Mouse (Mus musculus) c-Kit-positive CD71-positive TER-119-negative erythroid progenitor cells, embryonic 14.5 days (primary cell): ENCODE measurements around the gene Fus.
"Not testable (repeated sequence)": the region's sequence is repeated elsewhere in the genome, so short reads cannot be mapped to it uniquely, and the experiment has no call there.

ENCODE experiments used
- DNase-seq: peaks from one replicate; pipeline ENCODE4 v3.0.0-alpha.2; 2013; ENCODE audit warnings: low read depth

Fus gene

DNA sequence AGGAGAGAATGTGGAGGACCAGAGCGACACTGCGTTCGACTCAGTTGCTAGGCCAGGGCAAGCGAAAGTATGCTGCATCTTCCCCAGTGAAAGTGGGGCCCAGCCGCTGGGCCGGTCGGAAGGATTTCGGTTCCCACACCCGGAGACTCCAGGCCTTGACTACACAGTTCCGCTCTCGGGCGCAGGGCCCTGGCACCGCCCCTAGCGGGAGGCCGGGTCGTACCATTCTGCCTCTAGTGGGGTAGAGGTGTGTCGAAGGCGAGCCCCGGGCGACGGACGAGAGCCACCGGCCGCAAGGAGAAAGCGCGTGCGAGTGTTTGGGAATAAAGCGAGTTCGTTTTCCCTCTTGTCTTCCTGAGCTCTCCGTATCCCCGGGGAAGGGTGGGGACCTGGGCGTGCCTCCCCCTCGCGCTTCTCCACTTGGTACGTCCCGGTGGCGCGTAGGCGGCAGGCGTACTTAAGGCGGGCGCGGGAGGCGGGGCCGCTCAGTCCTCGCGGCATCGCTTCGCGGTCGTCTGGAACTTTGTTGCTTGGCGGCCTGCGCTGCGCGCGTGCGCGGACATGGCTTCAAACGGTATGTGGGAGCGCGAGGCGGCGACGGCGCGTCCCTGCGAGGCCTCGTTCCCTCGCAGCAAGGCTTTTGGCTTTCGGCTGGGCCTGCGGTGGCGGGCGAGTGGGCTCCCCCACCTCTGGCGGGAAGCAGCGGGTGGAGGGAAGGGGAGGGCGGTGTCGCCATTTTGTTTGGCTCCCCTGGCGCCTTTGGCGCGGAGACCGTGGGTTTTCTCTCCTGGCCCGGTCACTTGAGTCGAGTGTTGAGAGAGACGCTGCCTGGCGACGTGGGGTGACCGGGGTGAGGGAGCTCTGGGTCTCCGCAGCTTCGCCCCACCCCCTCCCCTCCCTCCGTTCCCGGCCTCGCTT, at the start of gene Fus:
Fus (plus strand) TSS at position 454 of the 918 bp plus-strand sequence.
- peak; percentile 84 for DNase-seq

DNA sequence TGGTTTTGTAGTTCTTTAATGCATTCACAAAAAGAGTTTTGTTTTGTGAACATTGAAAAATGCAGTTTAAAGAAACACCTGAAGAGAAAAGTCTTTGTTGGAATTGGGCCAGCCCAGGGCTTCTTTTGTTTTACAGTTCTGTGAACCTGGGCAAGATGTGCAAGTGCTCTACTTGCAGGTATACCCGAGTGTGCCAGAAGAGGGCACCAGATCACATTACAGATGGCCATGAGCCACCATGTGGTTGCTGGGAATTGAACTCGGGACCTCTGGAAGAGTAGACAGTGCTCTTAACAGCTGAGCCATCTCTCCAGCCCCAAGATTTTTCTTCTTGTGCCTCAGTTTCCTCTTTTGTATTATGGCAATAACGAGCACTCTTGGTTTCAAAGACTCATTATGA, 49.1 kb upstream of the Fus start:
- peak; percentile 58 for DNase-seq

DNA sequence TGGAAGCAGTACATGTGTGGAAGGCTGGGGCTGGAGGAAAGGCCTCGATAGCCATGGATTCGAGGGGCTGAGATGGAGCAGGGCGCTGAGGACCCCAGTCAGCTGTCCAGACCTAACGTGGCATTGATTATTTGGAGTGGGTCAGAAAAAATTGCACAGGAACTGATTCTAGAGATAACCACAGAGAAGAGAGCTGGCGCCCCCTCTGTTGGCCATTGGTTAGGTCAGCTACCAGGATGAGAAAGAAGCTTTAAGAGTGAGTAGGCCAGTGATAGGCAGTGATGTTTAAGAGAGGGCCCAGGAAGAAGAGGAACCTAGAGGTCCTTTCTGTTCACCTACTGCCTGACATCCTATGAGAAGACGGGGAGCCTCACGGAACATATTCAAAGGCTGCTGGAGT, 48.0 kb upstream of the Fus start:
- DNase-seq: no peak

DNA sequence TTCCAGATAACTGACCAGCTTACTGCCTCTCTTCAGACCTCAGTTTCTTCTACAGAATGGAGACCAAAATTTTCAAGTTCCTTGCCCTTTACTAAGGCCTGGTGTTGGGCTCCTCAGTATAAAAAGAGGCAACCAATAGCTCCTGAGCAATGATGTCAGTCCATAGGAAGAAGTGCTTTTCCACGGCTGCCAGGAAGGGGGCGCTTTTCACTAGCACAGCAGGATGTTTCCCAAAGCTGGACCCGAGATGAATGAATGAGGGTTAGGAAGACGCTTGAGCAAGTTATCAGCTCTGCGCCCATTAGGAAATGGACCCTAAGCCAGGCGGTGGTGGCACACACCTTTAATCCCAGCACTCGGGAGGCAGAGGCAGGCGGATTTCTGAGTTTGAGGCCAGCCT, 45.7 kb upstream of the Fus start:
- no peak for DNase-seq

DNA sequence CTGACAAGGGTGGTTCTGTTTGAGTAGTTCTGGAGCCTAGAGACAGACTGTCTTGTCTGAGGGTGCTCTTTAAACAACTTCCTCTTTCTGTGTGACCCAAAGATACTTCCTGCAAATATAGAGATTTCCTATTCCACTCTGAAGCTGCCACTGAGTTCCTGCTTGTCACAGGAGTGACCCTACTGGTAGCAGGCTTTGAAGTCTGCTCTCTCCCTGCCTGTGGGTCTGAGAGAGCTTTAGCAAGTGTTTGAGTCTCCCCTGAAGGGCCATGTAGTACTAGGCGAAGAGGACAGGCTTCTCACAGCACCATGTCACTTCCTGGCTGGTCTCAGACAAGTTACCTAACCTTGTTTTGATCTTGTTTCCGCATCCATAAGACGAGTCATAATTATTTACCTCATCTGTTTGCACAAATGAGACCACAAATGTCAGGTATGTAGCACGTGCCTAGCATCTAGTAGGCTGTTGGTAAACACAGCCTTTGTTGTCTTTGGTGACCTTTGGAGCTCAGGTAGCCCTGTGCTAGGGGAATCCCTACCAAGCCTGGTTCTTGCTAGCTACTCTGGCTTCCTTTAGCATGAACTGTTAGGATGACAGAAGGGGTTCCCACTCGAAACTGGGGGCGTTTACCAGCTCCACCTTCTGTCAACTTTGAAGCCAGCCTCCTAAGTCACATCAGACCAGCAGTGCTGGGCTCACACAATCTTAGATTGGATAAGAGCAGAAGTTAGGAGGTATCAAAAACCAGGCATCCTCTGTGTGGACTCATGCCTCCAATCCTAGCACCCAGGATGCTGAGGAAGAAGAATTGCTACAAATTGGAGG, 44.6 kb upstream of the Fus start:
- DNase-seq: no peak

DNA sequence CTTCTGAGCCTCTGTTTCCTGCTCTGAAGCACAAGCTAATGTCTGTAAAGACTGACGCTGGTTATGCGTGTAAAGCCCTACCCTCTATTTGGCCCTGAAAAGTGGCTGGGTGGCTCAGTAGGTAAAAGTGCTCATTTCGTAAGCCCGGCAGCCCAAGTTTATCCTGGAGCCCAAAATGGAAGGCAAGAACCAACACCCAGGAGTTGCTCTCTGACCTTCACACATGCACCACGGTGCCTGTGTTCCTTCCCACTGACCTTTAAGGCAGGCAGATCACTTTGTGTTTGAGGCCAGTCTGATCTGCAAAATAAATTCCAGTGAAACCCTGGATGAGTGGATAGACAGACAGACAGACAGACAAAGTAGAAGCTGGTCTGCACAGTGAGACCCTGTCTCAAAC, 43.5 kb upstream of the Fus start:
- no peak for DNase-seq

DNA sequence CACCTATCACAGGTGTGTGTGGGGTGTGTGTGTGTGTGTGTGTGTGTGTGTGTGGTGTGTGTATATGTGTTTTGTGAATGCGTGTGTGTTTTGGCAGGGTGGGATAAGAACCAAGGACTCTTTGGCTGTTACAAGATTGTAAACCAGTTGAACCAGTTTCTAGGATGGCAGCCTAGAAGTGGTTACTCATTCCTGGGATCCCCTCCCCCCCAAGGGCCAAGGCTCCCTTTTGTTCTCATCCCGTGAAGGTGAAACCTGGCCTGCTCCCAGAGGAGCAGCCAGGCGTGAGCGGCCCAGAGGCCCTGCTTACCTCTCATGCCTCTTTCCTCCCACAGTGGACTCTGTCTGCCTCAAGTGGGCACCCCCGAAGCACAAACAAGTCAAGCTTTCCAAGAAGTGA, 42.0 kb upstream of the Fus start:
- no peak for DNase-seq

DNA sequence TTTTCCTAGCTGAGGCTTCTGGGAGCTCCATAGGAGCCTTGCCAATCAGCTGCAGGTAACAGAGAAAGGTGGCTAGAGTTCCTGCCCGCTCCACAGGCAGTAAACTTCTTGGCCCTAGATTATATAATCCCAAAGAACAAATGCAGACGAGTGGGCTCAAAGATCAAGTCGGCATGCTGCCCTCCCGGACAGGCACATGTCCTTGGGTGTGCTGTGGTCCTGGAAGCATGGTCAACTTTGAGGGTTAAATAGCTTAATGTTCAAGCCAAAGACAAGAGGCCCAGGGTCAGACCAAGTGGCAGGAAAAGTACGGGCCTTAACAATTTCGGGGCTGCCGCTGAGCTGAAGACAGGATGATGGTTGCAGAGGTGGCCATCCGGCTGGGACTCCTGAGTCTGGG, 41.2 kb upstream of the Fus start:
- DNase-seq: no peak

DNA sequence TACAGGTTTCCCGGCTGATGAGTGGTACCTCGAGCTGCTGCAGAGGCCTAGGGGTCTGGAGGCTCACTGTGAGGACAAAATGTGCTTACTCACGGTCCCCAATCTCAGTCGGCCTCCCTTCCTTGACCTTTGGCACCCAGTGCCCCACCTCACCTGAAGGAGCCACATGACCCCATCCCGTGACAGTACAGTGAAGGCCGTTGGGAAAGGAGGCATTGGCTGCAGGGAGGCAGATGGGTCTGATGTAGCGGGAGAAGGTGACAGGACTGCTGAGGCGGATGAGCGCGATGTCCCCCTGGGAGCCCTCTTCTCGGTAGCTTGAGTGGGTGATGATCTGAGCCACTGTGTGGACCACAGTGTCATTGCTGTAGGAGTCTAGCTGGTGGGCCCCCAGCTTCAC, 40.4 kb upstream of the Fus start:
- DNase-seq: no peak

DNA sequence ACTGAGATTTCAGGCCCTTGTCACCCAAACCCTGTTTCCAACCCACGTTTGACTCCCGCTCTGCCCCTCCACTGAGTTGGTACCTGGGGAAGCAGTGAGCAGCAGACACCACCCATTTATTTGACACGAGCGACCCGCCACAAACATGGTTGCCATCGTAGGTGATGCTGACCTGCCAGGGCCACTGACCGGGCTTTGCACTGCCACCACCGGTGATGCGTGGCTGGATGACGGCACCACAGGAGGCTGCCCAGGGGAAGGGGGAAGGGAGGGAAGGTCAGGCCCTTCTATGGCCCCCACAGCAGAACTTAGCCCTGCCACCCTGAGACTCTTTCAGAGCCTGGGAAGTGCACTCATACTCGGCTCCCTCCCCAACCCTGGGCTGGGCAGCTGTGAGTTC, 39.5 kb upstream of the Fus start:
- no peak for DNase-seq

DNA sequence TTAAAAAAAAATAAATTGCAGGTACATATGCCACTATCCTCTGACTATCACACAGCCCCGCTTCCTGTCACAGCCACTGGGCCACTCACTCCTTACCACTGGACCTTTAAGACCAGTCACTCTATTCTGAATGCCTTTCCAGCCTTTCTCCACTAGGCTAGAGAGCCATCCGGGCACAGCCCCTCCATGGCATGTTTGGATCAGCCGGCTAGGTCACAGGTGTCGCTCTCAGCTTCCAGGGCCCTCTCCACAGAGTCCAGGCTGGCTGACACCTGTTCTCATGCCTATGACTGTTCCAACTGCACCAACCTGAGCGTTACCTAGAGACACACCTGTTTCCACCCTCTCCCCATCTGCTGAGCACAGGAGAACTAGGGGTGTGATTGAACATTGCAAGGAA, 38.7 kb upstream of the Fus start:
- DNase-seq: no peak

DNA sequence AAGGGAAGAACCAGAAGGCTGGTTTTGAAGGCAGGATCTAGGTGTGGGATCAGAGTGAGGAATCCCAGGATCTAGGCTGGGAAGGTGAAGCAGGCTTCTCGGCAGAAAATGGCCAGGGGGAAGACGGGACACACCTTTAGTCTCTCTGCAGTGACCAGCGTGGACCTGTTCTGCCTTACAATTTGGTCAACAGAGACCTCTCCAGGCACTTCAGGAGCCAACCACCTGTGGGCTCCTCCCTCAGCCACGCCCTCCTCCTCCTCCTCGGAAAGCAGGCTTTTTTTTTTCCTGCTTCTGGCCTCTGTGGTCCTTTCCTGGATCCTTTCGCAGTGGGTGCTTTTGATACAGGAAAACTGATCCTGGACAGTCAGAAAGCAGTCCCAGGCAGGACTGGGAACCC, 37.3 kb upstream of the Fus start, which contains the start of gene Prss8:
Prss8 (minus strand) TSS at position 182 of the 400 bp plus-strand sequence.
- DNase-seq: no peak

DNA sequence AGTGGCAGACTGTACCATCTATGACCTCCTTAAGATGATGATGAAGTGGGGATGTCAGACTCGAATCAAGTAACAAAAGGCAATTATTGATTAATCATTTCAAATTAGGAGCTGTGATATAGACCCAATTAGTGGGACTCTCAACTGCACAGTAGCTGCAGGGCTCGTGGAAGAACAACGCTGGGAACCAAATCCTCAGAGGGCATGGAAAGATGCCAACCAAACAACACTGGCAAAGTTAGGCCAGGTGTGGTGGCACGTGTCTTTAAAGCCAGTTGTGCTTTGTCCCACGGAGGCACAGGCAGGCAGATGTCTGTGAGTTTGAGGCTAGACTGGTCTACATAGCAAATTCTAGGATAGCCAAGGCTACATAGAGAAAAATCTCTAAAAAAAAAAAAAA, 36.6 kb upstream of the Fus start:
- no peak for DNase-seq

DNA sequence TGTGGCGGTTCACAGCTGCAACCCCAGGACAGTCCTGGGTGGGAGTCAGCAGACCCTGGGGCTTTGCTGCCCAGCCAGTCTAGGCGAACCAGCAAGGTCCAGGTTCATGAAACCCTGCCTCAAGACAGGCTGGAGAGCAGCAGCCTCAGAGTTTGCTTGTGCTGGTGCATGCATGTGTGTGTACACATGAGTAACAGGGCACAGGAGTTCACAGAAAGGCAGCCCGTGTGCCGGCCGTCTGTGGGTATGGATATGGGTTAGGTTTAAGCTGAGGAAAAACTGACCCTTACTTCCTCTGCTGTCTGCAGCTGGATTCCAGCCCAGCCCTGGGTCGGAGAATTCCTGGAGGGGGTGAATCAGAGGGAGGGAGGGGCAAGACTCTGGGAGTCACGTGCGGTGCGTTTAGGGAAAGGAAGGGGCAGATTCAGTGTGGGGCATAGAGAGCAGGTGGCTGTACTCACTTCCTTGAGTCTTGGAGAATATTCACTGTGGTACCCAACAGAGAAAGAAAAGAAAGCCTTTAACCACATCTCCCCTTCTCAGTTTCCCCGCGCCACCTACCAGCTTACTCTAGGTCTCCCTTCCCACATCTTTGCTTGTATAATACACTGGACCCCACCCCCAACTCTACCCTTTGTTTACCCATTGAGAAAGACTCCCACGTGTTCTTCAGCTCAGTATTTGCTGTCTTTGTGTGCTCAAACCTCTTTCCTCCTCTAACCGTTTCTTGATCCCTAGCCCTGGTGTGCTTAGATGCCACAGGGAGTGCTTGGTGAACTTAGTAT, 35.7 kb upstream of the Fus start:
- DNase-seq: no peak

DNA sequence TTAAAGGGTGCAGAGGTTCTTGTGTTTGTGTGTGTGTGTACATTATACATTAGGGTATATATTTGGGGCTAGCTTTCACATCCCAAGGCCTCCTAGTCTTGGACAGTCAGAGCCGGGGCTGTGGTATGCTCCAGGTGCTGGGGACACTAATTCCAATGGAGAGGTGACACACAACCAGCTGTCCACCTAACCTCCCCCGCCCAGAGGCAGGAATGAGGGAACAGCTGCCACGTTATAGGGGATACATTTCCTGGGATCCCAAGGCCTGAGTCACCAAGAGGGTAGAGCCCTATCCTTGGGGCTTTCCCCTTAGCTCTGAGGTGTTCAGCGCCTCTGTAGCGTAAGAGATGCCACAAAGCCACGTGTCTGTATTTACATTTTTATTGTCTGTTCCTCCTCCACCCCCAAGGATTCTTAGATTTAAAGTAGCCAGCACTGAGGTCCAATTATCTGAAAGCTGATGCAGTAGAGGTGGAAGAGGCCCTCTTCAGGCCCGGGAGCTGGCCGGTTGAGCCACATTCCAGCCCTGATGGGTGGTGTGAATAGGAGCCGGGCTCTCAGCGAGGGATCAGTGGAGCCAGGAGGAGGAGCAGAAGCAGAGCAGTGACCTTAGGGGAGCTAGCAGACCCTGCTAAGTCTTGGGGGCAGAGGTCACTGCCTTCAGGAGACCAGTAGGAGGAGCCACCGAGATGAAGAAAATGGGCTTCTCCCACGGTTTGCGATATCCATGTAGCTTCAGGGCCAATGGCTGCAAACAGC, 34.8 kb upstream of the Fus start:
- no peak for DNase-seq

DNA sequence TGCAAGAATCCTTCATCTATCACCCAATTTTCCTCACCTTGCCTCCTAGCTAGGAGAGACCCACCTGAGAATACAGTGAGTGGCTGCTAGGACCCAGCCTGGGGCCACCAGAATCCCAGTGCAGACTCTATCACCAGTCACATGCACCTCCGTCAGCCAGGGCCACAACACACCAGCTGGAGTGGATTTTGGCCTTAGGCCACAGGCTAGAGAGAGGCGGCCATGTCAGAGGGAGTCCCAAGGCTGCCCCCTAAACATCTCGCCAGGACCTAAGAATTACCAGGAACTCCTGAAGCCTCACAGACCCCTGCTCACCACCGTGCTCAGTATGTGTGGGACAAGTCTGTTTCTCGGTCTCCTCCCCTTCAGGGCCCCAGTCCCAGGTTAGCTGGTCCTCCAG, 33.2 kb upstream of the Fus start:
- DNase-seq: no peak

DNA sequence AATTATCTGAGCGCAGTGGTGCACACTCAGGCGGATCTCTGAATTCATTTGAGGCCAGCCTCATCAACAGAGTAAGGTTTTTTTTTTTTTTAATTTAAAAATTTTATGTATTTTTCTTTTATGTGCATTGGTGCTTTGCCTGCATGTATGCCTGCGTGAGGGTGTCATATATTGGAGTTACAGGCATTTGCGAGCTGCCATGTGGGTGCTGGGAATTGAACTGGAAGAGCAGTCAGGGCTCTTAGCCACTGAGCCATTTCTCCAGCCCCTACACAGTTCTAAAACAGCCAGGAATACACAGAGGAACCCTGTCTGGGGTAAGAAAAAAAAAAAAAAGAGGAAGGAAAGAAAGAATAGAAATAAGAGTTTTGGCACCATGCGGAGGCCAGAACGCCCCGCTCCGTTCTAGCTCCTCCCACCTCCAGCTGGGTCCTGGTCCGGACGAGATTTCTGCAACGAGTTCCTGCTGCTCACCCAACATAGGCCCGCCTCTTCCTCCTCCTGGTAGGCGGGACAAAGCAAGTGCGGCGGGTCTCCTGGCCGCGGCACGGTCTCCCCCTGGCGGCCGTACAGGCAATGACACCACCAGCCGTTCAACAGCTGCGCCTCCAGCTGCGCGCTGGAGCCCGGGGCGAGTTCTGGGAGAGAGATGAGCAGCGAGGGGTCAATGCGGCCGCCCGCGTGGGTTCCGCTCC, 32.1 kb upstream of the Fus start:
- peak; percentile 95 for DNase-seq

DNA sequence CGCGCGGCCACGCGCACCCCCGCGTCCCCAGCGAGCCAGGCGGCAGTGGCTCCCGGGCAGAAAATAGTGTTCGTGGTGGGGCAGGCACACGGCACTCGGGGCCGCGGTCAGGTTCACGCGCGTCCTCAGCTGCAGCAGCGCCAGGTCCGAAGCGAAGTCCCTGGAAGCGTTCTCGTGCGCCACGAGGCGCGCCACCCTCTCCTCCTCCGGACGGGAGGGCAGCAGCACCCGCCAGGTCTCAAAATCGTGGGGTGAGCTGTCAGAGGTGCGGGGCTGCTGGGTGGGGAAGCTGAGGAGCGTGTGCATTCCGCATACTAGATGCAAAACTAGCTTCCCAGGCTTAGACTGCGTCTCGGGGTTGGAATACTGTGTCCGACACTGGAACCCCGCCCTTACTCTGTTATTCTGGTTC, 31.5 kb upstream of the Fus start:
- no peak for DNase-seq

DNA sequence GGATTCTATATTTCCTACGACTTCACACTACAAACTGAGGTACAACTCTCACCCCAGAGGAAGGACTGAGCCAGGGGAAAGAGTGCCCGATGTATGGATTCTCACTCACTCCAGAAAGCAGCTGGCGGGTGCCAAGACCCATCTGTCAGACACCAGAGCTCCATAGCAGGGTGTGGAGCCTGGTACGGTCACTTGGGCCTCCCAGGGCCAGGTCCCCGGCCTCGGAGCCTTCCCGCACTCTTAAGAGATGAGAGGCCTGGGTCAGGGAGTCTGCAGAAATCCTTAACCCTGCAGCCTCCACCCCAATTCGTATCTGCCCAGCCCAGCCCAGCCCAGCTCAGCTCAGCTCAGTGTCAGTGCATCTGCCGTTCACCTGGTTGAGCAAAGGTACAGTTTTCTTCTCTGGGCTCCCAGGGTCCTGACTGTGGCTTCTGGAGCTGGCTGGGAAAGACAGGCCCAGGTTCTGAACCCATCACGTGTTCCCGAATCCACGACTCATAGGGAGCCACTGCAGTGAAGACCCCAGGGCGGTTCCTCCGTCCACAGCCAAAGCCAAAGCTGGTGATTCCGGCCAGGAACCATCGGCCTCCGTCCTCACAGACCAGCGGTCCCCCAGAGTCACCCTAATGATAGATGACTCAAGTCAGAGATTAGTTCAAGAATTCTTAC, 30.9 kb upstream of the Fus start:
- DNase-seq: no peak

DNA sequence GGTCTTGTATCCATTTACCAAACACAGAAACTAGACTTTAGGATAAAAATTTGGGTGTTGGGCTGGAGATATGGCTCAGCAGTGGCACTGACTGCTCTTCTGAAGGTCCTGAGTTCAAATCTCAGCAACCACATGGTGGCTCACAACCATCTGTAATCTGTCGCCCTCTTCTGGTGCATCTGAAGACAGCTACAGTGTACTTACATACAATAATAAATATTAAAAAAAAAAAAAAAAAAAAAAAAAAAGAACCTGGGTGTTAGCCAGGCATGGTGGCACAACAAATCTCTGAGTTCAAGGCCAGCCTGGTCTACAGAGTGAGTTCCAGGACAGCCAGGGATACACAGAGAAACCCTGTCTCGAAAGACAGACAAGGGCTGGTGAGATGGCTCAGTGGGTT, 25.2 kb upstream of the Fus start:
- not testable (repeated sequence) for DNase-seq
